Mouse (Mus musculus) mammary gland, adult 2 months (tissue): ENCODE results near the gene Igsf21. TPM values are rescaled to one million over a fixed set of nuclear protein-coding genes. Genes with fewer than 3 reads are reported as not detected.

Source experiments
- polyA plus RNA-seq: library from polyadenylated mRNA; depleted of rRNA; stranded (reverse); fragments of >200 nt; gene quantifications from 2 replicates; pipeline ENCODE4 v1.2.3, GENCODE M21; 2012; ENCODE audit warnings: low replicate concordance; rRNA removed

Gene Igsf21
- polyA plus RNA-seq: 1.3 and 2.2 TPM in 2 replicates

DNA sequence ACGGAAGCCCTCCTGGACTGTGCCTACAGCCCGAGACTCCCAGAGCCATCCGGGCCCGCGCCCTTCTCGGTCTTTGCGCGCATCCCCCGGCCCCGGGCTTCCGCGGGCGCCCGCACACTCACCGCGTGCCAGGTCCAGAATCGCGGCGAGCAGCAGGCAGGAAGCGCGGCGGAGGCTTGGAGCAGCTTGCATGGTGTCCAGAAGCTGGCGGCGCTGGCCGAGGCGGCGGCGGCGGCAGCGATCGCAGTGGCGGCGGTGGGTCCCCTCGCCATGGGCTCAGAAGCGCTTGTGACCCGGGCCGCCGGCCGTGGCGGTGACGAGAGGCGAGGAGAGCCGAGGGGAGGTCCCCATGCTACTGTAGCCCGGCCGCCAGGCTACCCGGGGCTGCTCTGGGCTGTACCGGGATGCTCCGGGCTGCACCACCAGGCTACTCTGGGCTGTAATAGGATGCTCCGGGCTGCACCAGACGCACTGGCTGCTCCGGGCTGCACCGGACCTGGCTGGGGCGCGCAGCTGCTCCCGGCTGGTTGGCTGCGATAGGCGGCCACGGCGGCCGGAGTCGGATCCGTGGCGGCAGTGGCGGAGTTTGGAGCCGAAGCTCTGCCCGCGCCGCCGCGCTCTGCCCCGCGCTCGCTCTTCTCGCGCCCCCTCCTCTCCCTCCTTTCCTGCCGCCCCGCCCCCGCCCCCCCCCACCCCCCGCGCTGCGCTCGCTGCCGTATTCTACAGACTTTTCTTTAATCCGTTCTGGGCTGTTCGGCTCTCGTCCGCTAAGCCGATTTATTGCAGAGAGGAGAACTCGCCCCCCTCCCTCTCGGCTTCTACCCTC is at the start of gene Igsf21:
Gene Igsf21, minus strand, starts transcription at position 605 of the 826 bp plus-strand sequence.

